Mouse (Mus musculus) hindbrain, embryonic 14.5 days (tissue): ENCODE results near the gene Cd2bp2. TPM values are rescaled to one million over a fixed set of nuclear protein-coding genes. Genes with fewer than 3 reads are reported as not detected.

Experiments used
- ATAC-seq: fragments of 200-750 bp; cut with Nextera tagmentation; 2 replicates; pipeline ENCODE4 v1.8.0; 2017; ENCODE audit warnings: moderate number of reproducible peaks, mild to moderate bottlenecking, moderate TSS enrichment, moderate library complexity; ENCODE audit not compliant: low FRiP score
- DNase-seq: peaks from one replicate; pipeline ENCODE4 v3.0.0-alpha.2; 2015; ENCODE audit warnings: low spot score
- H3K27ac ChIP-seq: fragments of 300-500 bp; sonication (generic); 2 replicates; pipeline ENCODE4 v1.5.1; 2014; ENCODE audit warnings: mild to moderate bottlenecking, moderate library complexity
- H3K27me3 ChIP-seq: fragments of 300-500 bp; sonication (generic); 2 replicates; pipeline ENCODE4 v1.6.1; 2014; ENCODE audit warnings: mild to moderate bottlenecking, low read length, mixed read lengths; ENCODE audit not compliant: control insufficient read depth, insufficient read depth
- H3K36me3 ChIP-seq: fragments of 300-500 bp; sonication (generic); replicated peaks from 2 replicates; pipeline ENCODE4 v1.6.1; 2014; ENCODE audit not compliant: control insufficient read depth, insufficient read depth
- H3K4me1 ChIP-seq: fragments of 300-500 bp; sonication (generic); replicated peaks from 2 replicates; pipeline ENCODE4 v1.6.1; 2014; ENCODE audit warnings: antibody characterized with exemption, low read length, mixed read lengths; ENCODE audit not compliant: control insufficient read depth, insufficient read depth
- H3K4me2 ChIP-seq: fragments of 300-500 bp; sonication (generic); replicated peaks from 2 replicates; pipeline ENCODE4 v1.6.1; 2014; ENCODE audit warnings: mild to moderate bottlenecking, moderate library complexity
- H3K4me3 ChIP-seq: fragments of 300-500 bp; sonication (generic); replicated peaks from 2 replicates; pipeline ENCODE4 v1.5.1; 2014; ENCODE audit warnings: mild to moderate bottlenecking, low read length
- H3K9ac ChIP-seq: fragments of 300-500 bp; sonication (generic); 2 replicates; pipeline ENCODE4 v1.6.1; 2014
- H3K9me3 ChIP-seq: fragments of 300-500 bp; sonication (generic); 2 replicates; pipeline ENCODE4 v1.6.1; 2016; ENCODE audit warnings: low read length; ENCODE audit not compliant: control insufficient read depth
- WGBS: fragments of 180-500 bp; shearing (Covaris S2); extraction: QIAGEN DNeasy Blood & Tissue Kit; methylation state at CpG from one replicate; pipeline ENCODE4 v1.1.7; 2014; 5-methylcytosine and 5-hydroxymethylcytosine counted together
- polyA plus RNA-seq: library from polyadenylated mRNA; unstranded; fragments of >200 nt; fragmentation: Nextera tagmentation; extraction: Ambion mirVana; gene quantifications from 2 replicates; pipeline ENCODE4 v1.2.1, GENCODE M21; 2014

Cd2bp2 gene
- polyA plus RNA-seq, 1 experiment from 2014 or later, result 63.7 TPM

DNA sequence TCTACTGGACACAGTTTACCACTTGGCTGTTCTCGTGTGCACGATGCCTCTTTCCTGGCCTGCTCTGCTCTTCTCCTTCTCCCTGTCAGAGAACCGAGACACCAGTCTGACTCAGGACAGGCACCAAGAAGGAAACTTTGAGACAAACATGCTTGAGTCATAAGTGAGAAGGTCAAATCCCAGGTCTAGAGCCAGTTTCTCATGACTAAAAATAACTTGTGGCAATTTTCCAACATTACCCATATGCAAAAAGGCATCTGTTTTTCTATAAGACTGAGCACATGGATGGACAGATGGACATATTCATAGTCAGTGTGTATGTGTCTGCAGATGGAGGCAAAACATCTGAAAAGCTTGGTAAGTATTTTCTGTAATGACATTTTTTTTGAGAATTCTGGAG, 42.4 kb downstream of the Cd2bp2 start:
- WGBS, result 91% methylated on average over 3 of the region's 3 CpGs
- no peak for ATAC-seq
- H3K4me1 ChIP-seq, result no peaks in the 10 kb centered on the region
- no peaks in the 10 kb centered on the region for H3K36me3 ChIP-seq
- H3K9ac ChIP-seq, result no peak overlapping the region
- no peak overlapping the region for H3K4me2 ChIP-seq
- no peak overlapping the region for H3K27ac ChIP-seq
- no peaks in the 10 kb centered on the region for H3K9me3 ChIP-seq
- H3K4me3 ChIP-seq, result no peak overlapping the region
- H3K27me3 ChIP-seq, result no peaks in the 10 kb centered on the region
- no peak for DNase-seq

DNA sequence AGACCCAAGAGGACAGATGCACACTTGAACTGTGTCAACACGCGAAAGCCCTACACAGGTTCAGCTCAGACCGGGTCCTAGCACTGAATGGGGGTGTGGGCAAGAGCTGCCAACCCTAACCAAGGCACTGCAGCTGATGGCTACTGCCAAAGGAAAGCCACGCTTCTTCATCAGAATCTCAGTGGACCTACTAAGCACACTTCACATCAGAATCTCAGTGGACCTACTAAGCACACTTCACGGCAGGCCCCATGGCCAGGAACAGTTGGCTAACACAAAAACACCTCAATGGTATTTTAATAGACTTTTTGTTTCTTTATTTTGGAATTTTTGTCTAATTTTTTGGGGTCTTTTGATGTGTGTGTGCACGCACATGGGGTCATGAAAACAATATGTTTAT, 43.4 kb downstream of the Cd2bp2 start:
- ATAC-seq (no peak), DNase-seq (no peak)
- Histone ChIP-seq H3K4me2 (no peak overlapping the region), H3K27me3 (no peaks in the 10 kb centered on the region), H3K36me3 (no peaks in the 10 kb centered on the region), H3K27ac (no peak overlapping the region), H3K4me3 (no peak overlapping the region), H3K4me1 (no peaks in the 10 kb centered on the region), H3K9ac (no peak overlapping the region), H3K9me3 (no peaks in the 10 kb centered on the region)
- WGBS, result 95% methylated on average over 6 of the region's 6 CpGs

DNA sequence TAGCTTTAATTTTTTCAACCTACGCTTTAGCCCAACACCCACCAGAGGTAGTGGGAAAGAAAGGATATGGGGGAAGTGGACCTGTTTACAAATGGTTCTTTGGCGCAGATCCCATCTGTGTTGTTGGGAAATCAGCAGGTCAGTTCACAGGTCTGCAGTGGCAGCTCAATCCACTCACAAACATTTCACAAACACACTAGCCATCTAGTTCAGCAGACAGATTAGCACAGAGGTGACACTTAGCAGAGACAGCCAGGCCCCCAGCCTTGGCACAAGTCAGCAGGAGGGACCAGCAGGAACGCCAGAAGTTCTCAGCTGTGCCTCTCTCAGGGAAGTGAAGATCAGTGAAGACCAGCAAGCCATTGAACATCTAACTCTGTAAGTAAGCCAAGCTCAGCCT, 47.9 kb downstream of the Cd2bp2 start:
- H3K4me3 ChIP-seq, result no peak overlapping the region
- DNase-seq (no peak), ATAC-seq (no peak)
- H3K9ac ChIP-seq, result no peak overlapping the region
- no peaks in the 10 kb centered on the region for H3K9me3 ChIP-seq
- H3K36me3 ChIP-seq, result no peaks in the 10 kb centered on the region
- no peaks in the 10 kb centered on the region for H3K27me3 ChIP-seq
- no peak overlapping the region for H3K27ac ChIP-seq
- WGBS, result 73% methylated on average over 3 of the region's 3 CpGs
- no peak overlapping the region for H3K4me2 ChIP-seq
- no peaks in the 10 kb centered on the region for H3K4me1 ChIP-seq

DNA sequence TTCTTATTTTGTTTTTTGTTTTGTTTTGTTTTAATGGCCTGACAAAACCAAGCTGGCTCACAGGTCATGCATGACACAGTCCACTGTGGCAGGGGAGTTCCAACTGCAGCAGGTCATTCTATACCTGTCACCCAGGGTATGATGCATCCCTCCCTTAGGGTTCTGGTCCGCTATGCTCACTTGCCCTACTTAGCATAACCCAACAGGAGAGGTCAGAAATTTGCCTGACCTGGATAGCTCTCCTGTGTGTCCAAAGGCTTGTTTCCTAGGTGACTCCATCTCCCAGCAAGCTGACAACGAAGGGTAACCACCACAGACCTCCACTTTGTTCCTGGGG, 49.6 kb downstream of the Cd2bp2 start:
- Histone ChIP-seq H3K9me3 (no peaks in the 10 kb centered on the region), H3K4me3 (no peak overlapping the region), H3K27ac (no peak overlapping the region), H3K4me2 (no peak overlapping the region), H3K36me3 (no peaks in the 10 kb centered on the region), H3K27me3 (no peaks in the 10 kb centered on the region), H3K9ac (no peak overlapping the region), H3K4me1 (no peaks in the 10 kb centered on the region)
- ATAC-seq, result no peak
- WGBS, result 47% methylated on average over 2 of the region's 2 CpGs
- no peak for DNase-seq

DNA sequence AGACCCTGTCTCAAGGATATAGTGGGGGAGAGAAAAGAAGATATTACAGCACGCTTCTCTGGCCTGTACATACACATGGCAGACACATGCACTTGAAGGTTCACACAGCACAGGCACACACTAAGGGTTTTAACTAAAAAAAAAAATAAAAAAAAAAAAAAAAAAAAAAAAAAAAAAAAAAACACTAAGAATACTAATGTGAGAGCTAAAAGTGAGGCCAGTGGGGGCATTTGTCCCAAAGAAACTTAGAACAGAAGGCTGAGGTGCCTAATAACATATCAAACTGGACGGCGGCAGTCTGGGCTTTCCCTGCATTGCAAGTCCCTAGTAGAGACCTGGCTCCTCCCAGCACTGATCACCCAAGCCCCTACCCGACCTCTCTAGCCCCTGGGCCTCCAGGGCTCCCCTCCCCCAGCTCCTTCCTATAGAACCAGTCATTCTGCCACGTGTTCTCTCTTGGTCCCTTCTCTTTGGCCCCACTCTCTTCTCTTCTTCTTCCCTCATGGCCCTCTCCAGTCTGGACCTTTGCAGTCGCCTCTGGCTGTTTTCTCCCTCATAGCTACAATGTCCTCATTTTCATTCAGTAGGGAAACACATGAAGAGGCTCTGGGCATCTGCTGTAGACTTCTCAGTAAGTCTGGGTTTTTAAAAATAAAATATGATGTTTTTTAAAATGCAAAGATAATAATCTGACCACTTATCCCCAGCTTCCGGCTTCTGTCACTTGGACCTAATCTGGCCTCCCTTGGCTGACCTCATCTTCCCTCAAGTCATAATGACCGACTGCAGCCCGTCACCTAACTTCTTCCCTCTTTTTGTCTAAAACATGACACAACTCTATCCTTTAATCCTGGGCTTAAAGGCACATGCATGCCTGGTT, 50.2 kb downstream of the Cd2bp2 start:
- no peak overlapping the region for H3K4me2 ChIP-seq
- H3K9ac ChIP-seq, result no peak overlapping the region
- no peaks in the 10 kb centered on the region for H3K4me1 ChIP-seq
- H3K27me3 ChIP-seq, result no peaks in the 10 kb centered on the region
- H3K27ac ChIP-seq, result no peak overlapping the region
- WGBS, result 57% methylated on average over 9 of the region's 9 CpGs
- no peak for ATAC-seq
- no peak for DNase-seq
- H3K4me3 ChIP-seq, result no peak overlapping the region
- no peaks in the 10 kb centered on the region for H3K9me3 ChIP-seq
- no peaks in the 10 kb centered on the region for H3K36me3 ChIP-seq

DNA sequence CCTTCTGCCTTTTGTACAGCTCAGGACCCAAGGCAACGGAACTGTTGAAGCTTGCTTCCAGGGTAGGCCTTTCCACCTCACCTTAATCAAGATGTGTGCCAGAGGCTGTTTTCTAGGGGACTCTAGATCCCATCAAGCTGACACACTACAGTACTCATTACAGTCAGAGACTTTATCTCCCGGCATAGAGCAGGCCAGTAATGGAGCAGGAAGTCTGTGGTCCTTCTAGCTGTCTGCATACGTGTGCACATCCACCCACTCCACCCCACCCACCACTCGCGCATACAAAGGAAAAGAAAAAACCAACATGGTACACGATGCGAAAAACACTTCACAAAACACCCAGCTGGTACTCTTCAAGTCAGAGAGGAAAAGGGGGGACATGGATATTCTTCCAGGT, 51.4 kb downstream of the Cd2bp2 start:
- no peak overlapping the region for H3K4me2 ChIP-seq
- no peak for ATAC-seq
- 85% methylated on average over 7 of the region's 7 CpGs for WGBS

DNA sequence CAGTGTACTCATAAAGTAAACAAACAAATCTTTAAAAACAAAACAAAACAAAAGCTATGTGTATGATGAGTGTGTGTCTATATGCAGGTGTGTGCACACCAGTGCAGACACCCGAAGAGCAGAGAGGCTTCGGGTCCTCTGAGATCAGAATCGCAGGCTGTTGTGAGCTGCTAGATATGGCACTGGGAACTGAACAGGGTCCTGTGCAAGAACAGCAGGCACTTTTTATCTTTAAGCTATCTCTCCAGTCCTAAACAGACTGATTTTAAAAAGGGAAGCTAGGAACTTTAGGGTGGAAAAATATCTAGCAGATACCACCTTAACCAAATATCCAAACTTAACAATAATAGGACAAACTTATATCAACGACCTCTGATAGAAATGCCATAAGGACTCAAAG, 53.2 kb downstream of the Cd2bp2 start:
- ATAC-seq (no peak), DNase-seq (no peak)
- H3K9me3 ChIP-seq, result no peaks in the 10 kb centered on the region
- H3K4me3 ChIP-seq, result no peak overlapping the region
- H3K9ac ChIP-seq, result no peak overlapping the region
- no peaks in the 10 kb centered on the region for H3K36me3 ChIP-seq
- 96% methylated on average over 4 of the region's 4 CpGs for WGBS
- H3K27me3 ChIP-seq, result no peaks in the 10 kb centered on the region
- no peak overlapping the region for H3K27ac ChIP-seq
- no peak overlapping the region for H3K4me2 ChIP-seq
- no peaks in the 10 kb centered on the region for H3K4me1 ChIP-seq

More for the DNA sequence above, 51.4 kb downstream of the Cd2bp2 start:
- no peak overlapping the region for H3K4me3 ChIP-seq
- no peak for DNase-seq
- H3K27ac ChIP-seq, result no peak overlapping the region
- no peaks in the 10 kb centered on the region for H3K9me3 ChIP-seq
- H3K27me3 ChIP-seq, result no peaks in the 10 kb centered on the region
- no peaks in the 10 kb centered on the region for H3K36me3 ChIP-seq
- H3K4me1 ChIP-seq, result no peaks in the 10 kb centered on the region
- no peak overlapping the region for H3K9ac ChIP-seq

DNA sequence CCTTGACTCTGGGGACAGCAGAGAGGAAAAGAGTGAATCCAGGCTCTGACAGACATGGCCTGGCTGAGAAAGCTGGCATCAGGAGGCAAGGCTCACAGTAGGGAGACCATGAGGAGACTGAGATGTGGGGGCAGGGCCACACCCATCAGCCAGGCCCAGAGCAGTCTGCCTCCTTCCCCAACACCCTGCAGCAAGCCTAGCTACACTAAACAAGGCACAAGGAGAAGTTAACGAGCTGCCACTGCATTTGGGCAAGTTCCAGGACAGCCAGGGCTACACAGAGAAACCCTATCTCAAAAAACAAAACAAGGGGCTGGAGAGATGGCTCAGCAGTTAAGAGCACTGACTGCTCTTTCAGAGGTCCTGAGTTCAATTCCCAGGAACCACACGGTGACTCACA, 53.6 kb downstream of the Cd2bp2 start:
- Histone ChIP-seq H3K9me3 (no peaks in the 10 kb centered on the region), H3K36me3 (no peaks in the 10 kb centered on the region), H3K4me3 (no peak overlapping the region), H3K27me3 (no peaks in the 10 kb centered on the region), H3K9ac (no peak overlapping the region), H3K4me1 (no peaks in the 10 kb centered on the region), H3K4me2 (no peak overlapping the region), H3K27ac (no peak overlapping the region)
- ATAC-seq (no peak), DNase-seq (no peak)
- WGBS, result 66% methylated on average over 2 of the region's 2 CpGs
